Mouse (Mus musculus): Measurements from ENCODE around the gene Hes2. TPM values are rescaled to one million over a fixed set of nuclear protein-coding genes. Genes with fewer than 3 reads are reported as not detected.

Gene Hes2
- total and polyA plus RNA-seq, 3 experiments, result 0.04 to 0.33 TPM; not detected in 1

GRCm38 (mm10) chr4:152199617-152200016 lies 41.0 kb downstream of the Hes2 start:
- no peak for DNase-seq (ENCODE audit: low spot score)
- Histone ChIP-seq H3K36me3 (replicated peaks) (peaks cover 40% of the 10 kb centered on the region), H3K9me3 (replicated peaks) (no peaks in the 10 kb centered on the region), H3K4me1 (ENCODE audit: insufficient read depth, low read depth, low read length) (peaks cover 53% of the 10 kb centered on the region), H3K27me3 (ENCODE audit: insufficient read depth, low read length) (no peaks in the 10 kb centered on the region), H3K4me3 (ENCODE audit: low read depth, low read length) (no peak overlapping the region)
- TF ChIP-seq GATA1 (IDR thresholded peaks at IDR 0.05; ENCODE audit: borderline replicate concordance, low read length), result no peak
- no peak for TF ChIP-seq TAL1 (conservative IDR thresholded peaks at IDR 0.05; ENCODE audit: low read depth, low read length)
- no peak for TF ChIP-seq POLR2AphosphoS5 (IDR thresholded peaks at IDR 0.05; ENCODE audit: insufficient replicate concordance, low read depth, low read length)
- TF ChIP-seq CTCF (IDR thresholded peaks at IDR 0.05; ENCODE audit: low read depth, low read length), result no peak
- no peak for TF ChIP-seq GATA2 (IDR thresholded peaks at IDR 0.05; ENCODE audit: borderline replicate concordance, low read depth, low read length)
- ATAC-seq (ENCODE audit: extremely low read depth, insufficient number of reproducible peaks, low FRiP score, poor library complexity, severe bottlenecking), result no peak

DNA sequence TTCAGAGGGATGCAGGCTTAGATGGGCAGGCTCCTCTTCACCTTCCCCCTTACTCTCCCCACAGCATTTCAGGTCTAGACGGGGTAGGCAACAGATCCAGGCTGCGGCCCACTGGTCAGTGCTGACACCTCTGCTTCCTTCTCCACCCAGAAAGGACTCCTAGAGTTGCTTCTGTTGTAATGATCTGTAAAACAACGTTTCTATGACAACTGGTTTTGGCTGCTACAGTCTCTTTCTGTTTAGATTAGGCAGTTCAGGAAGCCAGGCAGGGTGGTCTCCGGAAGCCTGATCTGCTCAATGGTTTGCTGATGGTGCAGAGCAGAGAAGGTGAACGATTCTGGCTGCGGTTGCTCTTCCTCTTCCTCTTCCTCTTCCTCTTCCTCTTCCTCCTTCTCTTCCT lies 42.8 kb downstream of the Hes2 start:
- Histone ChIP-seq H3K4me1 (ENCODE audit: insufficient read depth, low read depth, low read length) (peaks cover 50% of the 10 kb centered on the region), H3K9me3 (replicated peaks) (no peaks in the 10 kb centered on the region), H3K36me3 (replicated peaks) (peaks cover 37% of the 10 kb centered on the region), H3K27me3 (ENCODE audit: insufficient read depth, low read length) (no peaks in the 10 kb centered on the region), H3K4me3 (ENCODE audit: low read depth, low read length) (no peak overlapping the region)
- ATAC-seq (ENCODE audit: extremely low read depth, insufficient number of reproducible peaks, low FRiP score, poor library complexity, severe bottlenecking), result no peak
- no peak for TF ChIP-seq CTCF (IDR thresholded peaks at IDR 0.05; ENCODE audit: low read depth, low read length)
- no peak for TF ChIP-seq GATA2 (IDR thresholded peaks at IDR 0.05; ENCODE audit: borderline replicate concordance, low read depth, low read length)
- no peak for TF ChIP-seq GATA1 (IDR thresholded peaks at IDR 0.05; ENCODE audit: borderline replicate concordance, low read length)
- no peak for TF ChIP-seq TAL1 (conservative IDR thresholded peaks at IDR 0.05; ENCODE audit: low read depth, low read length)
- no peak for TF ChIP-seq POLR2AphosphoS5 (IDR thresholded peaks at IDR 0.05; ENCODE audit: insufficient replicate concordance, low read depth, low read length)
- no peak for DNase-seq (ENCODE audit: low spot score)

DNA sequence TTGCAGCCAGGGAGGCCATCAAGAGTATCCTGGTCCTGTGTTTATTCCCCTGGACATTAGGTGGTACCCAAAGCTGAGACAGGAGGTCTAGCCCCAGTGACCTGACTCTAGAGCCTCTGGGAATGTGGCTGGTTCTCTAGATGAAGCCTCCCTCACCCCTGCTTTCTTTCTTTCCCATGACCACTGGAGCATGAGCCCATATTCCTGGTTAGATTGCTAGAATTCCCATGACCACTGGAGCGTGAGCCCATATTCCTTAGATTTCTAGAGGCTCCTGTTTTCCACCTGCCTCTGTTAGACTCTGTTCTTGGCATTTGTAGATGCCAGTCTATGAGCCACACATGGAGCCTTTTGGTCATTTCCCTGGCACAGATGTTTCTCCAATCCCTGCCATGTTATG lies 43.8 kb downstream of the Hes2 start:
- H3K9me3 ChIP-seq (replicated peaks), result no peaks in the 10 kb centered on the region
- TF ChIP-seq CTCF (IDR thresholded peaks at IDR 0.05; ENCODE audit: low read depth, low read length), result no peak
- TF ChIP-seq GATA1 (IDR thresholded peaks at IDR 0.05; ENCODE audit: borderline replicate concordance, low read length), result no peak
- TF ChIP-seq GATA2 (IDR thresholded peaks at IDR 0.05; ENCODE audit: borderline replicate concordance, low read depth, low read length), result no peak
- TF ChIP-seq POLR2AphosphoS5 (IDR thresholded peaks at IDR 0.05; ENCODE audit: insufficient replicate concordance, low read depth, low read length), result no peak
- no peak for TF ChIP-seq TAL1 (conservative IDR thresholded peaks at IDR 0.05; ENCODE audit: low read depth, low read length)
- H3K27me3 ChIP-seq (ENCODE audit: insufficient read depth, low read length), result no peaks in the 10 kb centered on the region
- DNase-seq (ENCODE audit: low spot score) (no peak), ATAC-seq (ENCODE audit: extremely low read depth, insufficient number of reproducible peaks, low FRiP score, poor library complexity, severe bottlenecking) (no peak)
- H3K4me1 ChIP-seq (ENCODE audit: insufficient read depth, low read depth, low read length), result peaks cover 41% of the 10 kb centered on the region
- H3K4me3 ChIP-seq (ENCODE audit: low read depth, low read length), result no peak overlapping the region
- H3K36me3 ChIP-seq (replicated peaks), result peaks cover 42% of the 10 kb centered on the region

GRCm38 (mm10) chr4:152202905-152203304 lies 44.2 kb downstream of the Hes2 start:
- ATAC-seq (ENCODE audit: extremely low read depth, insufficient number of reproducible peaks, low FRiP score, poor library complexity, severe bottlenecking) (no peak), DNase-seq (ENCODE audit: low spot score) (no peak)
- no peak overlapping the region for H3K4me3 ChIP-seq (ENCODE audit: low read depth, low read length)
- TF ChIP-seq CTCF (IDR thresholded peaks at IDR 0.05; ENCODE audit: low read depth, low read length) (no peak), GATA2 (IDR thresholded peaks at IDR 0.05; ENCODE audit: borderline replicate concordance, low read depth, low read length) (no peak), GATA1 (IDR thresholded peaks at IDR 0.05; ENCODE audit: borderline replicate concordance, low read length) (no peak), POLR2AphosphoS5 (IDR thresholded peaks at IDR 0.05; ENCODE audit: insufficient replicate concordance, low read depth, low read length) (no peak), TAL1 (conservative IDR thresholded peaks at IDR 0.05; ENCODE audit: low read depth, low read length) (no peak)
- peaks cover 36% of the 10 kb centered on the region for H3K4me1 ChIP-seq (ENCODE audit: insufficient read depth, low read depth, low read length)
- H3K9me3 ChIP-seq (replicated peaks), result no peaks in the 10 kb centered on the region
- peaks cover 43% of the 10 kb centered on the region for H3K36me3 ChIP-seq (replicated peaks)
- H3K27me3 ChIP-seq (ENCODE audit: insufficient read depth, low read length), result no peaks in the 10 kb centered on the region

- no peaks in the 10 kb centered on the region for H3K27me3 ChIP-seq (ENCODE audit: insufficient read depth, low read length)
- H3K4me3 ChIP-seq (ENCODE audit: low read depth, low read length), result no peak overlapping the region
- H3K4me1 ChIP-seq (ENCODE audit: insufficient read depth, low read depth, low read length), result peaks cover 34% of the 10 kb centered on the region
- no peaks in the 10 kb centered on the region for H3K9me3 ChIP-seq (replicated peaks)
- peaks cover 49% of the 10 kb centered on the region for H3K36me3 ChIP-seq (replicated peaks)
- 0 out of 2 replicates have a peak, but pooled peaks have one; percentile 11 for TF ChIP-seq CTCF (IDR thresholded peaks at IDR 0.05; ENCODE audit: low read depth, low read length)
- no peak for TF ChIP-seq TAL1 (conservative IDR thresholded peaks at IDR 0.05; ENCODE audit: low read depth, low read length)
- TF ChIP-seq POLR2AphosphoS5 (IDR thresholded peaks at IDR 0.05; ENCODE audit: insufficient replicate concordance, low read depth, low read length), result no peak
- ATAC-seq (ENCODE audit: extremely low read depth, insufficient number of reproducible peaks, low FRiP score, poor library complexity, severe bottlenecking) (peak; percentile 66), DNase-seq (ENCODE audit: low spot score) (no peak)
Measured at GRCm38 (mm10) chr4:152204663-152205062, 46.0 kb downstream of the Hes2 start.

DNA sequence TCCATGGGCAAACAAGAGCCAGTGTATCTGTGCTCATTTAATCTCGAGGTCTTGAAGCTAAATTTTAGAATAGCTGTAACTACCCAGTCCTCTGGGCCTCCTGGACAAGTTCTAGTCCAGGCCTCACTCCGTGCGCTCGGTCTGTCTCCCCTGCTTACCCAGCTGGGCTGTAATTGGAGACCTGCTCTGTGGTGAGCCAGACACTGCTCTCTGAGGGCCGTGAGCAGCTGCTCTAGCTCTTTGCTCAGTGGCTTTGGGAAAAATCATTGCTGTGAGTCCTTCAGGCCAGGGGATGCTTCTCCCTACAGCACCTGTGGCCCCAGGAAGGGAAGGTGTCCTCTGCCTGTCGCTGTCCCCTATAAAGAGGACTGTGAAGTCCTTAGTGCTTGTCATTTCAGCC lies 47.5 kb downstream of the Hes2 start:
- no peak for DNase-seq (ENCODE audit: low spot score)
- no peak for TF ChIP-seq TAL1 (conservative IDR thresholded peaks at IDR 0.05; ENCODE audit: low read depth, low read length)
- no peak for TF ChIP-seq GATA2 (IDR thresholded peaks at IDR 0.05; ENCODE audit: borderline replicate concordance, low read depth, low read length)
- no peak for TF ChIP-seq CTCF (IDR thresholded peaks at IDR 0.05; ENCODE audit: low read depth, low read length)
- no peak for TF ChIP-seq GATA1 (IDR thresholded peaks at IDR 0.05; ENCODE audit: borderline replicate concordance, low read length)
- no peak for TF ChIP-seq POLR2AphosphoS5 (IDR thresholded peaks at IDR 0.05; ENCODE audit: insufficient replicate concordance, low read depth, low read length)
- Histone ChIP-seq H3K27me3 (ENCODE audit: insufficient read depth, low read length) (no peaks in the 10 kb centered on the region), H3K36me3 (replicated peaks) (peaks cover 54% of the 10 kb centered on the region), H3K4me3 (ENCODE audit: low read depth, low read length) (no peak overlapping the region), H3K9me3 (replicated peaks) (no peaks in the 10 kb centered on the region), H3K4me1 (ENCODE audit: insufficient read depth, low read depth, low read length) (peaks cover 30% of the 10 kb centered on the region)
- no peak for ATAC-seq (ENCODE audit: extremely low read depth, insufficient number of reproducible peaks, low FRiP score, poor library complexity, severe bottlenecking)

All from G1E (cell line).